8 mouse cellular contexts compared by ENCODE assay signal in the genomic region with DNA sequence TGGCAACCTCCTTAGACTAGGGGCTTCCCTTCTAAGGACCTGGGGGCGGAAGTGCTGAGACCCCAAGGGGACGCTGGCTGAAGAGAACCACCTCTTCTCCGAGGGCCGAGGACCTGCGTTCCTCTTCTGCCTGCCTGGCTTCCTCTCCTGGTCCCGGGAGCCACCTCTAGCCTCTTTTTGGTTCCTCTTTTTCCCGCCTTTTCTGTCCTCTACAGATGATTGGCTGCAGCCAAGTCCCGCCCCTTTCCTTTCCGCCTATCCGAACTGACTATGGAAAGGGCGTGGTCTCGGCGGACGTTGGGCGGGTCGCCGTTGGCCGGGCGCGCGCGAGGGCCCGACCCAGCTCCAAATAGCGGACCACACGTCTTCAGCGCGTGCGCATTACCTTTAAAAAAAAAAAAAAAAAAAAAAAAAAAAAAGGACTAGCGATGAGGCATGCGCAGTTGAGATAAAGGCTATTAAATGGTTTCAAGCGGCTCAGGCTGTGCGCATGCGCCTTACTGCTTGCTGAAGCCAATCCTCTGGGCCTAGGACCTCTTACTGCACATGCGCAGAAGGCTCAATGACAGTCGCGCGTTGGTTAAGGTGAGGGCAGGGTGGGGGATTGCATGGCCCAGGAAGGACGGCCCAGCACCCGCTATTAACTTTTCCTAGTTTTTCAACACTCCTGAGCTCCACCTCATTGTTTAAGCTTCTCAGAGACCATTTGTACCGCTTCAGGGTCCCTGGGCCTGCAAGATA. TPM values are rescaled to one million over a fixed set of nuclear protein-coding genes. Genes with fewer than 3 reads are reported as not detected.
A peak's percentile ranks its signal among the peaks of the same experiment; 100 is the strongest.
DNase-seq lines count a peak whose midpoint lies in the region; ATAC-seq and TF ChIP-seq lines count a peak whose summit lies in the region.

A gene (minus strand): TSS at position 198 of the 741 bp plus-strand sequence.
A gene (plus strand): TSS at position 425 of the 741 bp plus-strand sequence.

- H3K4me2 ChIP-seq in kidney, embryonic 14.5 days (replicated peaks; ENCODE audit: low read depth, low read length), result peak within 1 kb of the TSS; percentile 71
- peak within 1 kb of the TSS; percentile 88 for H3K4me2 ChIP-seq in limb, embryonic 15.5 days

- peak; percentile 98 for DNase-seq in A20 (ENCODE audit: low read depth, low spot score)
- peak; percentile 97 to 98 for DNase-seq in heart, adult 9 months (ENCODE audit: low spot score in 2 of 2)
- peak; percentile 95 to 97 for DNase-seq in monocyte, adult 2 months (ENCODE audit: low read depth in 1 of 2, low spot score in 2 of 2)
- DNase-seq in spleen, postnatal 36 days (ENCODE audit: low spot score in 2 of 2), result peak; percentile 97

- H3K27me3 ChIP-seq in kidney, embryonic 14.5 days (ENCODE audit: control insufficient read depth, insufficient read depth, low read length), result no peaks in the 10 kb centered on the region
- H3K27me3 ChIP-seq in limb, embryonic 15.5 days, result no peaks in the 10 kb centered on the region

- no peak for TF ChIP-seq CTCF in bone marrow macrophage, adult 2 months (IDR thresholded peaks at IDR 0.05; ENCODE audit: low read depth, low read length)
- TF ChIP-seq CTCF in embryonic fibroblast, embryonic 13.5 days (IDR thresholded peaks at IDR 0.05; ENCODE audit: borderline replicate concordance, insufficient read depth, low read length), result no peak

- peak; percentile 86 for ATAC-seq in kidney, embryonic 14.5 days (ENCODE audit: low FRiP score, low TSS enrichment)
- peak; percentile 93 for ATAC-seq in limb, embryonic 15.5 days (ENCODE audit: insufficient number of reproducible peaks, low FRiP score, low TSS enrichment, low read depth)

- H3K27ac ChIP-seq in bone marrow macrophage, adult 2 months (ENCODE audit: insufficient read depth, low read depth, low read length), result peak within 1 kb of the TSS; percentile 78
- peak within 1 kb of the TSS; percentile 24 for H3K27ac ChIP-seq in embryonic fibroblast, embryonic 13.5 days (ENCODE audit: insufficient read depth, low read length)
- peak within 1 kb of the TSS; percentile 57; the same call in 1 of the 2 replicates for H3K27ac ChIP-seq in kidney, embryonic 14.5 days (ENCODE audit: low read depth, low read length)
- H3K27ac ChIP-seq in limb, embryonic 15.5 days, result peak within 1 kb of the TSS; percentile 84

- WGBS in kidney, embryonic 14.5 days, result 1% methylated on average over 40 of the region's 40 CpGs
- 1% methylated on average over 40 of the region's 40 CpGs for WGBS in limb, embryonic 15.5 days

- H3K9me3 ChIP-seq in kidney, embryonic 14.5 days (ENCODE audit: control insufficient read depth, low read length), result no peaks in the 10 kb centered on the region
- H3K9me3 ChIP-seq in limb, embryonic 15.5 days, result no peaks in the 10 kb centered on the region

- H3K4me1 ChIP-seq in bone marrow macrophage, adult 2 months (ENCODE audit: control insufficient read depth, insufficient read depth, low read length), result peaks cover 7% of the 10 kb centered on the region; the same call in 1 of the 2 replicates
- no peaks in the 10 kb centered on the region for H3K4me1 ChIP-seq in embryonic fibroblast, embryonic 13.5 days (ENCODE audit: control insufficient read depth, insufficient read depth, low read length)
- H3K4me1 ChIP-seq in kidney, embryonic 14.5 days (ENCODE audit: control insufficient read depth, insufficient read depth, low read length), result no peaks in the 10 kb centered on the region
- peaks cover 9% of the 10 kb centered on the region; the same call in 1 of the 2 replicates for H3K4me1 ChIP-seq in limb, embryonic 15.5 days

- peak within 1 kb of the TSS; percentile 63 for H3K4me3 ChIP-seq in bone marrow macrophage, adult 2 months (ENCODE audit: insufficient read depth, low read length)
- peak within 1 kb of the TSS; percentile 44 for H3K4me3 ChIP-seq in embryonic fibroblast, embryonic 13.5 days (ENCODE audit: insufficient read depth, low read length)
- peak within 1 kb of the TSS; percentile 37 for H3K4me3 ChIP-seq in kidney, embryonic 14.5 days (ENCODE audit: low read length)
- peak within 1 kb of the TSS; percentile 55 for H3K4me3 ChIP-seq in limb, embryonic 15.5 days

- peak; percentile 82; the same call in 1 of the 2 replicates for TF ChIP-seq POLR2A in bone marrow macrophage, adult 2 months (IDR thresholded peaks at IDR 0.05; ENCODE audit: borderline replicate concordance, low read depth, low read length)
- peak; percentile 94 for TF ChIP-seq POLR2A in embryonic fibroblast, embryonic 13.5 days (IDR thresholded peaks at IDR 0.05; ENCODE audit: low read depth, low read length)

- H3K36me3 ChIP-seq in kidney, embryonic 14.5 days (ENCODE audit: control insufficient read depth, insufficient read depth, low read length), result no peaks in the 10 kb centered on the region
- H3K36me3 ChIP-seq in limb, embryonic 15.5 days, result no peaks in the 10 kb centered on the region

- peak within 1 kb of the TSS; percentile 54 for H3K9ac ChIP-seq in kidney, embryonic 14.5 days (ENCODE audit: low read depth, low read length)
- peak within 1 kb of the TSS; percentile 48 for H3K9ac ChIP-seq in limb, embryonic 15.5 days

RNA-seq across cellular contexts. Expression of the first gene that starts in this region (rescaled TPM):
- polyA plus RNA-seq in bone marrow macrophage, adult 2 months (2012; ENCODE audit: insufficient read depth, insufficient read length, missing spikeins), result 1.1 TPM in 1 of 2 replicates, not detected in the other
- not detected in 2 replicates for polyA plus RNA-seq in embryonic fibroblast, embryonic 13.5 days (2011; ENCODE audit: insufficient read length, low read depth, missing spikeins)
- polyA plus RNA-seq in kidney, embryonic 14.5 days (2014; fragmentation: Nextera tagmentation; extraction: Ambion mirVana), result 0.90 and 2.1 TPM in 2 replicates
- 0.49 and 0.86 TPM in 2 replicates for polyA plus RNA-seq in limb, embryonic 15.5 days (2015; fragmentation: Nextera tagmentation; extraction: Ambion mirVana)

RNA-seq across cellular contexts. Expression of the second gene that starts in this region (rescaled TPM):
- 15.1 and 18.9 TPM in 2 replicates for polyA plus RNA-seq in bone marrow macrophage, adult 2 months (2012; ENCODE audit: insufficient read depth, insufficient read length, missing spikeins)
- polyA plus RNA-seq in embryonic fibroblast, embryonic 13.5 days (2011; ENCODE audit: insufficient read length, low read depth, missing spikeins), result 18.0 and 21.2 TPM in 2 replicates
- 4.5 and 5.0 TPM in 2 replicates for polyA plus RNA-seq in kidney, embryonic 14.5 days (2014; fragmentation: Nextera tagmentation; extraction: Ambion mirVana)
- 4.4 and 5.5 TPM in 2 replicates for polyA plus RNA-seq in limb, embryonic 15.5 days (2015; fragmentation: Nextera tagmentation; extraction: Ambion mirVana)

Comparison
In these comparisons a context has a peak if more than half of its experiments do, and no peak if none do; other contexts are left out.
1. Peak in every context shown above with its lines: DNase-seq, ATAC-seq, H3K4me3 ChIP-seq and H3K27ac ChIP-seq.
2. H3K27ac ChIP-seq: peak in every context shown above with its lines; median percentile 84 in limb, embryonic 15.5 days; 78 in bone marrow macrophage, adult 2 months; 57 in kidney, embryonic 14.5 days; 24 in embryonic fibroblast, embryonic 13.5 days.